Comparison of ENCODE assay signal across 8 mouse cellular contexts in genomic region chr17:27325002-27325460, GRCm38 (mm10).
DNase-seq lines count a peak whose midpoint lies in the region; ATAC-seq and TF ChIP-seq lines count a peak whose summit lies in the region.

No protein-coding gene starts in this region.

- intact Hi-C loops in heart, adult 2 months (cut with DNase I): no loop called here

- H3K4me2 ChIP-seq in liver, embryonic 16.5 days (ENCODE audit: low read depth, low read length): peak overlapping the region; percentile 41
- peak overlapping the region; percentile 54 for H3K4me2 ChIP-seq in neural tube, embryonic 12.5 days (replicated peaks)

- no peak overlapping the region for H3K4me3 ChIP-seq in heart, adult 2 months
- peak overlapping the region; percentile 5; the same call in 1 of the 2 replicates for H3K4me3 ChIP-seq in liver, embryonic 16.5 days (ENCODE audit: low read depth, low read length)
- peak overlapping the region; percentile 3 for H3K4me3 ChIP-seq in neural tube, embryonic 12.5 days

- no peaks in the 10 kb centered on the region; the same call in 1 of the 2 replicates for H3K4me1 ChIP-seq in heart, adult 2 months (ENCODE audit: control insufficient read depth, insufficient read depth, low read length)
- peaks cover 4% of the 10 kb centered on the region for H3K4me1 ChIP-seq in liver, embryonic 16.5 days (ENCODE audit: control insufficient read depth, low read depth, low read length)
- H3K4me1 ChIP-seq in neural tube, embryonic 12.5 days: peaks cover 6% of the 10 kb centered on the region

- no peak overlapping the region for H3K27ac ChIP-seq in heart, adult 2 months
- H3K27ac ChIP-seq in liver, embryonic 16.5 days (ENCODE audit: low read length): no peak overlapping the region
- H3K27ac ChIP-seq in neural tube, embryonic 12.5 days: no peak overlapping the region

- H3K27me3 ChIP-seq in heart, adult 2 months (ENCODE audit: control insufficient read depth, insufficient read depth, low read length): peaks cover 2% of the 10 kb centered on the region; the same call in 1 of the 2 replicates
- H3K27me3 ChIP-seq in liver, embryonic 16.5 days (ENCODE audit: control insufficient read depth, insufficient read depth, low read depth, low read length): peaks cover 2% of the 10 kb centered on the region; the same call in 1 of the 2 replicates
- 0 out of 2 replicates have a peak, but pooled peaks cover 4% of the 10 kb centered on the region for H3K27me3 ChIP-seq in neural tube, embryonic 12.5 days (replicated peaks)

- TF ChIP-seq EP300 in heart, adult 2 months (IDR thresholded peaks at IDR 0.05; ENCODE audit: insufficient read depth, low read depth, low read length): no peak

- no peak for ATAC-seq in frontal cortex, adult (ENCODE audit: low TSS enrichment)
- peak; percentile 80 for ATAC-seq in liver, embryonic 16.5 days (ENCODE audit: low read depth)
- peak; percentile 68; the same call in 1 of the 2 replicates for ATAC-seq in neural tube, embryonic 12.5 days (ENCODE audit: low FRiP score, low read depth)

- no peak overlapping the region for H3K9ac ChIP-seq in heart, adult 2 months (ENCODE audit: low read depth, low read length)
- no peak overlapping the region for H3K9ac ChIP-seq in liver, embryonic 16.5 days (ENCODE audit: low read depth, low read length)
- H3K9ac ChIP-seq in neural tube, embryonic 12.5 days: no peak overlapping the region

- peak; percentile 81 to 84 for DNase-seq in frontal cortex, postnatal 10 days (ENCODE audit: low spot score in 2 of 2)
- DNase-seq in embryo, embryonic 11 days: peak; percentile 90
- peak; percentile 55 to 57 for DNase-seq in heart, adult 2 months
- DNase-seq in kidney, adult 8-10 months: peak; percentile 71 to 74
- DNase-seq in testis, postnatal 10 days (ENCODE audit: low spot score): peak; percentile 94

- WGBS in heart, adult 2 months: 11% methylated on average over 18 of the region's 18 CpGs
- 7% methylated on average over 18 of the region's 18 CpGs for WGBS in liver, embryonic 16.5 days (ENCODE audit: insufficient replicate concordance)
- 6% methylated on average over 18 of the region's 18 CpGs for WGBS in neural tube, embryonic 12.5 days

- H3K36me3 ChIP-seq in heart, adult 2 months (ENCODE audit: control insufficient read depth, insufficient read depth, low read length): no peaks in the 10 kb centered on the region
- H3K36me3 ChIP-seq in liver, embryonic 16.5 days (ENCODE audit: control insufficient read depth, insufficient read depth): no peaks in the 10 kb centered on the region
- no peaks in the 10 kb centered on the region for H3K36me3 ChIP-seq in neural tube, embryonic 12.5 days

- H3K9me3 ChIP-seq in liver, embryonic 16.5 days (replicated peaks; ENCODE audit: control insufficient read depth, low read length): no peaks in the 10 kb centered on the region
- no peaks in the 10 kb centered on the region for H3K9me3 ChIP-seq in neural tube, embryonic 12.5 days

- no peak for TF ChIP-seq CTCF in heart, adult 2 months (IDR thresholded peaks at IDR 0.05)

- H3K79me2 ChIP-seq in heart, adult 2 months (replicated peaks; ENCODE audit: control insufficient read depth, insufficient read depth, low read length): no peaks in the 10 kb centered on the region

- TF ChIP-seq POLR2A in heart, adult 2 months (IDR thresholded peaks at IDR 0.05; ENCODE audit: insufficient read depth, low read depth, low read length): no peak
